ENCODE assay signal across 17 mouse cellular contexts in genomic region chr3:17259093-17259492, GRCm38 (mm10).
"Had no signal": no experiment of that assay in that cellular context is flagged by ENCODE, and none has a peak within 500 bp of the region (broad histone marks: within the 10 kb centered on the region; RNA-seq: fewer than 3 reads in every experiment).

No protein-coding gene starts in this region.

- DNase-seq: gastrocnemius, adult 2 months; gastrocnemius, postnatal 10 days; gastrocnemius, postnatal 25 days; heart, adult 18-20 months; heart, postnatal 10 days; heart, postnatal 4 days; kidney, adult 18-20 months; kidney, adult 8-10 months; kidney, postnatal 10 days; kidney, postnatal 25 days; kidney, postnatal 4 days; left cerebral cortex, postnatal 4 days had no signal

- ATAC-seq: hindbrain, embryonic 16.5 days; inflammation-experienced regulatory T-cells, adult 6 months; intestine, embryonic 15.5 days; intestine, postnatal 0 days; liver, embryonic 12.5 days had no signal
